Mouse (Mus musculus) fibroblast of lung, adult 2 months (primary cell): ENCODE measurements around the gene Tnp1.
A peak's percentile ranks its signal among the peaks of the same experiment; 100 is the strongest.

Source experiments
- DNase-seq: peaks from one replicate; pipeline ENCODE4 v3.0.0-alpha.2; 2011; ENCODE audit warnings: low read depth

Tnp1 gene

DNA sequence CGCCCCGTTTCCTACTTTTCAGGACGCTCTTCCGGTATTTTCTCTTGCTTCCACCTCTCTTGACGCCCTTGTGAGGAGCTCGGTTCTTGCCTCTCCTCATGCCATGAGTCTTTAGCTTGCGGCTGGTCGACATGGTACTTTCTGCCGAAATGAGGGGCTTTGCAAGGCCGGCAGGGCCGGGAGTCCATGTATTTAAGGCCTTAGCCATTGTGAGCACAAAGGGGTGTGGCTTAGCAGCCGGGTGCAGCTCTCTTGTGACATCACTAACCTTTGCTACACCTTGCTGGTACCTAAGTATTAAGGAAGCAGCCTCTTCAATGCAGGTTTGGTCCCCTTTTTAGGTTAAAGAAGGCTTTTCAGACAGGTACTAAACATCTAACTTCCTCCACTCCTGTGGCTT, at the start of gene Tnp1:
Gene Tnp1 (minus strand): TSS at position 179 of the 400 bp plus-strand sequence.
- DNase-seq, result no peak

DNA sequence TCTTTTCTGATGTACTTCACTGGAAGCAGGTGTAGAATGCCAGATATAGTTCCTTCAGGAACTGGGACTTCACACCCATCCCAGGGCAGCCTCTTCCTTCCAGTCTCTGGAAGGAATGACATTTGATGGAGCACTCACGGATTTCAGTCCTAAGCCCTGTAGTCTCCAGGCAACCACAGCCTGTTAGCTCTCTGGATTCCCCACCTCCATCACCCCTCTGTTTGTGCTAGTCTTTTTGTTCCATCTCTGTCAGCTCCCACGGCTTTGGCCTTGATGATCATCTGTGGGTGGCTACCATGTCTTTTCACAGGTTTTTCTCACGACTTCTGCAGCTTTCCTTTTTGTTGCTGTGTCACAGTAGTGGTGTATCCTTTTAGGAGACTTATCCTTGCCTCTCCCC, 48.6 kb upstream of the Tnp1 start:
- DNase-seq, result no peak

DNA sequence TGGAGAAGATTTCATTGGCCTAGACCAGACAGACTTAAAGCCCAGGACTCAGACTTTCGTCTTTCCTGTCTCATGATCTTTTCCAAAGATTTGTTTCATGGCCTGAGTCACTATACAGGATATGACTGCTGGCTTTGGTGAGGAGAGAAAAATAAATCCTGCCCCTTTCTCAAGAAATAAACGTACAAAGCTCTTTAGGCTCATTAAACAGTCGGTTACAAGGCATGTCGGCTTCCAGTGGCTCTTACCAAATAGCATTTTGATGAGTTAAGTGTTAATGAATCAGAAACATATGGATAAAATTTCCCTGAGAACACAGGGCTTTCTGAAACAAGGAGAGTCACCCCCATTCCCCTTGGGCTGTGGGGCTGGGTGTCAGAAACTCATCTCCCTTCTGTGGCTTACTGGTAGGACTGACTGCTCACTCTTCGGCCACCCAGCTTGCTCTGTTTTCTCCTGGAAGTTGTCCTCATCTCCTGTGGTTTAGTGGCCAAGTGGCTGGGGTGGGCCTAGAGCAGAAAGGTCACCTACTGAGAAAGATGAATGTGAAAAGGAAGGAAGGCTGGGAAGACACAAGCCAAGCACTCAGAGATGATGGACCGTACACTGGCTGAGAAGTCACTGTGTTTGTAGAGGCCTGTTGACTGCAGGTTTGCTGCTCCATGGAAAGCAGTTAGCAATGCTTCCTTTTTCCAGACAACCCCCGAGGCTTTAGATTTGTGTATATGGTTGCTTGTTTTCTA, 46.0 kb upstream of the Tnp1 start:
- DNase-seq, result peak; percentile 52

DNA sequence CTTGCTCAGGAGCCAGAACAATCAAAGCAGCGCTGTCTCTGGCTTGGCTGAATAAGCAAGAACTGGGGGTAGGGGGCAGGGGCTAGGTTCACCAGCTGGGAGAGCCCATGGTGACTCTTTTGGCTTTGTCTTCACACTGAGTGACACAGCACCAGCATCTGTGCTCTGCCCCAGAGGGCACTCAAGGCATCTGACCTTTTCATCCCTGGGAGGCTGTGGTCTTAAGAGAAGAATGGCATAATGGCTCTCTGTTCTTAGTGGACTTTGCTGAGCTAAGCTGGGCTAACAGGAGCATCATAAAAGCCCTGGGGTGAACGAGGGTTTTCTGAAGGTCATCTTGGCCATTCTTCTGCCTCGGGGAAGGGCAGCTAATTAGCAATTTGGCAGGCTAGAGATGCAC, 44.6 kb upstream of the Tnp1 start:
- no peak for DNase-seq

DNA sequence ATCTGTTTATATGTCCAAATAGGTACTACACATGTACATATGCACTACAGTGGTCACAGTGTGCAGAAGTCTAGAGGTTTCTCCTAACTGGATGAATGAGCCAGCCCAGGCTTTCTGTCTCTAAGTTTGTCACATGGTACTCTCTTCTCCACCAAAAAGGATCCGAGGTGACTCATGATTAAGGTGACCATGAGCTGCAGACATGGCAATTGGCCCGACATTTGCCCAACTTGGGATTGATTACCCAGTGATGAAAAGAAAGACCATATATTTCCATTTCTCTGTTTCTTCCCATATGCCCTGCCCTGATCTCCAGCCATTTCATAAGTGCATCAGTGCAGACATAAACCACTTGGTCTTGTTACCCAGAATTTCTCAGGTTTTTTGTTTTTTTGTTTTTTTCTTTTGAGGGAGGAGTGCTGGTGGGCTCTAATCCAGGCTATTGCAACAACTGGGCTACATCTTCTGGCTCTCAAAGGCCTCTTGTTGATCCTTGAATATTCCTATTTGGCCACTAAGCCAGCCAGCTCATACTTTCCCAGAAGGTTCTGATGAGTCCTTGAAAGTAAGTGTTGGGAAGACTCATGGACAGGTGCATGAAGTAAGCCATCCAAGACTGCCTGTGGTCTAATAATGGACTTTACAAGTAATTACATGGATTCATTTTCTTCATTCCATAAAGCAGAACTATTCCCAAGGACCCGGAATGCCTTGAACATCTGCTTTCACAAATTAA, 40.7 kb upstream of the Tnp1 start:
- peak; percentile 29 for DNase-seq

DNA sequence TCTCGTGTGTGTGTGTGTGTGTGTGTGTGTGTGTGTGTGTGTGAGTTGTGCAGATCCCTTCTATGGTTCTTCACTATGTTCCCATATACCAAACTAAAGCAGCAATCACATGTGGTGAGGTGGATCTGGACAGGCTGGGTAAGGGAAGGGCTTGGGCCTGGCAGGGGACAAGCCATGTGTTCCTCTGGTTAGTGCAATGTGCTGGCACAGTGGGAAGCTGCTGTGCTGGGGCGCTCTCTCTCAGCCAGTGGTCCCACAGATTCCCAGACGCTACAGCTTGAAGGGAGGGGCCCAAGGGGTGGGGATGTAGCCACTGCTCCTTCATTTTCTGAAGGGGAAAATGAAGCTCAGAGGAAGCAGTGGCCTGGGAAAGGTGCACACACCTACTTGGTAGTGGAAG, 40.1 kb upstream of the Tnp1 start:
- DNase-seq, result no peak

DNA sequence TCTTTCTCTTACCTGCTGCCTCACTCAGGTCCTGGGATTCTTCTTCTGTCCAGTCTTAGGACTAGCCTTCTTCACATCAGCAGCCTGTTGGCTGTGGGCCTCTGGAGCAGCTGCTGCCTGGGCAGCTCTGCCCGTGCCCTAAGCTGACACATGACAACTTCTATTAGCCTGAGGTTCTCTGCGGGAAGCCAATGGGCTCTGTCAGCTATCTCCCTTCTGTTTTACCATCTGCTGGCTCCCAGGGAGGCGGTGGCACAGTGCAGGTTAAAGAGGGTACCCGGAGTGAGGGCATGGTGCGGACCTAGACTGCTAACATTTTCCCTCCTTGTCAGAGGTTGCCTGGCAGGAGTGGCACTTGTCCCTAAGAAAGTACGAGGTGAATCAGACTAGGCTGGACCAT, 39.5 kb upstream of the Tnp1 start:
- DNase-seq, result no peak

DNA sequence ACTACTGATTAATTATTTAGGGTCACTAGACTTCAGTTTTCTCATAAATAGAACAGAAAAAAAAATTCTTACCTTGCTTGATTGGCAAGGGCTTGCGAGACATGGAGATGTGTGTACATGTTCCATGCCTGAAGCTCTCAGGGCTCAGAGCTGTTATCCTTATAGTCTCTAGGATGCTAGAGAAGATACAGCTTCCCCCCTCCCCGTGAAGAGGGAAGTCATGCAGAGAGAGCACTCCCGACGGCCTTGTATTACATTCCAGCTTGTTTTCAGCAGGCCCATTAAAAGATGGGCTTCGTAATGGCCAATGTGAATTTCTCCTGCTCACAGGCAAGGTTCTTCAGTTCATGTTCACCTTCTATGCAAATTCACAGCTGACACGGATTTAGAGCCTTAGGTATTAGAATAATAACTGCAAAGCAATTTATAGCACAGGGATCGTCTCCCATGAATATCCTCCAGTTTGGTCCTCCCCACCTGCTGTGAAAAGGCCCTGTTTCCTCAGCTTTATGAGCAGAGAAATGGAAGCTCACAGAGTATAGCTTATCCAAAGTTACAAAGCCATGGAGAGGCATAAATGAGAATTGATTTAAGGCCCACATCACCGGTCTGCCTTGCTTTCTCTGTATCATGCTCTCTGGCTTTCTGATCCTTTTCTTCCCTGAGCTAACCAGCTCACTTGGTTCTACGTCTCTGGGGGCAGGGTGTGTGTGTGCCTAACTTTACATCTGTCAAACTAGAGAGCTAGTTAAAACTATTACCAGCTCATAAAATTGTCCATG, 38.0 kb upstream of the Tnp1 start:
- no peak for DNase-seq

DNA sequence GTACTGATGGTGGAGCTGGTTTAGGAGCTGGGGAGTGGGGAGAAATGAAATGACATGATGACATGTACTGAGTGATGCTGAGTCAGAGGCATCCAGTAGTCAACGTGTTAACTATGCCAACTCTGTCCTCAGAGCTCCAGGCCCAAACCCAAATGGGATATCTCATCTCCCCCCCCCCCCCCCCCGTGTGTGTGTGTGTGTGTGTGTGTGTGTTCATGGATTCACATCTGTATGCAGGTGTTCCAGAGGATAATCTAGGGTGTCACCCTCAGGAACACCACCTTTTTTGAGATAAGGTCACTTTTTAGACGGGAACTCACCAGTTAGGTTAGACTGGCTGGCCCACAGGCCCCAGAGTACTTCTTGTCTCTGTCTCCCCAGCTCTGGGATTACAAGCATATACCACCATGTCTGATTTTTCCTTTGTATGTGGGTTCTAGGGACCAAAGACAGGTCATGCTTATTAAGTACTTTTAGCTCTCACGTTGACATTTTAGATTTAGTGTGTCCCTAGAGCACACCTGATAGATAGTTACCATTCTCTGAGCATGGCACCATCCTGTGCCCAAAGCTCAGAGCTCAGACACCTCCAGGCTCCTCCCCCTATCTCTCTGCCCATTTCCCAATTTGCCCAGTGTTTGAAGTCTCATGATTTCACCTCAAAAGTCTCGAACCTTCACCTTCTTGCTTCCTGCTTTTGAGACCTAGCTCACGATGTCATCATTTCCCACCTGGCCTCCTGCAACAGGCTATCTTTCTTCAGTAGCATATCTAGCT, 31.4 kb upstream of the Tnp1 start:
- no peak for DNase-seq

DNA sequence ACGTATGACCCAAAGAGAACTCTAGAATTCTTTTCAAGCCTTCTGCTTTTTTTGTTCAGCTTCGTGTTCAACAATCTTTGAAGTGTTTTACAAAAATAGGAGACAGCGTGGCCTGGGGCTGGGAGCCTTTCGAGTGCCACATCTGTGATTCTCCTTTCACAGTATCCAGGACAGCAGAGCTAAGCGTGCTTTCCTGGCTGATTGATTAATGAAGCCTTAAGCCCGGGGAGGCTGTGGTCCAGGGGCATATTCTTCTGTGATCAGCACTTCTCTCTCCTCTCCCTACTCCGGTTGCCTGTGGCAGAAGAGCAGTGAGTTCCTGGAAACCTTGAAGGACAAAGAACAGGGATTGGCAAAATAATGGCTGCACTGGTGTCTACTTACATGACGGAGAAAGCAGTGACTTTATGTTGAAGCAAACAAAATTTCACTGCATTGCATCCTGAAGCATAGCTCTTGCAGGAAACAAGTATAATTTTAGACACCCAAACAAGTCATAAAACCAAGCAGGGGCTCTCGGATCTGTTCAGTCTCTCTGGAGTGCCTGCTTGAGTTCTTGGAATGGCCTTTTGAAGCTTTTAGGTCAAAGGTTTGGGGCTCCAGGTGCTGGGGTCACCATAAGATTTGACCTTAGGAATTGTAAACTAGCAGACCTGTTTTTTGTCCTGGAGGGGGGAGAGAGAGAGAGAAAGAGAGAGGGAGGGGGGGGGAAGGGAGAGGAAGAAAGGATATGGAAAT, 30.4 kb upstream of the Tnp1 start:
- no peak for DNase-seq

DNA sequence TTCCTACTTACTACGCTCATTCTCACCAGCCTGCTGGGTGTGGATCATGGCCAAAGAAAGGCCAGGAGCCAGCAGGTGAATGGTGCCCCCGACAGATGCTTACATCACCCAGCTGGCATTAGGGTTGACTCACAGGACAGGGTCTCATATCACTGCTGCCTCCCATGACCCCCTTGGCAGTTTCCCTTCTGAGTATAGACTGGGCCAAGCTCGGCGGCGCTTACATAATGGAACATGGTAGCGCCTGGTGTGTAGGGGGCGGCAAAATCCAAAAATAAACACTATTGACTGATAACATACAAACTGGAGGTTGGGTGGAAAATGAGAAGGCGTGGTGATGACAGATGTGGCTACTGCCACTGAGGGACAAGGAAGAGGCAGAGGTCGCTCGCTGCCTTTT, 28.0 kb upstream of the Tnp1 start:
- DNase-seq, result no peak

DNA sequence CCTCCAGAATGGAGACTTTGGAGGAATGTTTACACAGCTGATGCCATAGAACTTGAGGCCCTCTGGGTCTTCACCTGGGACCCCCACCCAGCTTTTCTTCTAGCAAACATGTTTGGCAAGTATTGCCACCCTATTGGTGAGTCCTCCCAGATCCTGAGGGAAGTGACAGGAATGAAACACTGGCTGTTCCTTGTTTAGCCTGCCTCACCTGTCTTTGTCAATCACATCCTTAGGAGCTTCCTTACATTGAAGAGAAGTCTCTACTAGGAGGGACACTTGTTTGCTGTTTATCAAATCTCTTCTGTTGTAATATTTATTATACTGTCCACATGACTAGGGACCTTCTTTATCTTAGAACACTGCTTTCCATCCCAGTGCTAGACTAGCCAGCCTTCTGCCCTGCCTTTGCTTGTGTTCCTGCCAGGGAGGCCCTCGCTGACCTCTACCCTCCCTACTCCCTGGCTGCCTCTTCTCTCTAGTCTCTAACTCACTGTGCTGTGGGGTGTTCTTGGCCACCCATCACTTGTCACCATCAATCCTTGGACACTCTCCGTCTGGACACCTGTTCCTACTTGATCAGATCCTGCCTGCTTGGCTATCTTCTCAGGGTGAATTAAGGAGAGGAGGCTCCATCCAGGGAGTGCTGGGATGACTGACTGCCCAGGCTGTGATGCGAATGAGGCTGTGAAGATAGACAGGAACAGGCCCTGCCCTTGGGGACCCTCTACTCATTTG, 25.1 kb upstream of the Tnp1 start:
- DNase-seq, result no peak

DNA sequence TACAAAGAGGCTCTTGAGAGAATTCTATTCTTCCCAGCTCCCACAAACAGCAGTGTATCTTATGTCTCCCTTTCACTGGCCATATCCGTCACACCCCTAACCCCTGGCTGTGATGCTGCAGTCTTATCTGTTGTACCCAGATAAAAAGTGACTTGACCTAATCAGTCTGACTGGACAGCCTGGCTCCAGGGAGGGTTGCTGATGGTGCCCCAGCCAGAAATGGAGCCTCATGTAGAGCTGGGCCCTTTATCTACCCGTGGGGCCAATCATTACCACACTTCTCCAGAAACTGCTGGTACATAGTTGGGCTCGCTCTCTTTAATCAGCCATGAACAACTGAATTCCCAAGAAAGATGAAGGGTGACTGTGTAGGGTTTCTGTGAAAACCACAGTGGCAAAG, 22.8 kb upstream of the Tnp1 start:
- no peak for DNase-seq

DNA sequence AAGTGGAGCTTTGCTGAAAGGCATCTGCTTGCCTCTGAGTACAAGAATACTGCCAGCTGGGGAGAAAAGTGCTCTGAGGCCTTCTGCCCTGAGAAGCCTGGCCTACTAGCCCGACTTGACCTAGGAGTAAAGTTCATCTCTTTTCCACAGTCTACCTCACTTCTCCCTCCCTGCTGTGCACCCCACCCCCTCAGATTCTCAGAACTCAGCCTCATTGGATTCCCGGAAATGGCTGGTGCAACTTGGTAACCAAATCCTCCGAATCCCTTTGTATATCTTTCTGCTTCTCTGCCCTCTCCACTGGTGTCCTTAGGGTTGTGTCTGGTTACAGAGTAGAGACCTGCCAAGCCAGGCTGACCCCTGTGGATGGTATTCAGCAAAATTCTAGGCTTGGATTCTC, 20.8 kb upstream of the Tnp1 start:
- DNase-seq, result no peak

DNA sequence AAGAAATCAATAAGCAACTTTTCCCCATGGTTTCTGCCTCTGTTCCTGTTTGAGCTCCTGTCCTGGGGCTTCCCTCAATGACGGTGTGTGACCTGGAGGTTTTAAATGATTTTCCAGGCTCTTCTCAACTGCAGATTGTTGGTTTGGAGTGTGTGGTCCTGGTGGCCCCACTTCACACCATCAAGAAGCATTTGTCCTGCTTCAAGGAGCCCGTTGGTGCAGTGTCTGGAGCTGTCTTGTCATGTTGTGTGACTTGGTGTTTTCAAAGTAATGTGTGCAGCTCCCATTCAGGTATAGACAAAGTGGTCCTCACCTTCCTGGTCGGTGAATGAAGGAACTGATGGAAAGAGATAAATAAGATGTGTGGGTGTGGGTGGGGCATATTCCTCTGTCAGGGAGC, 20.0 kb upstream of the Tnp1 start:
- no peak for DNase-seq

DNA sequence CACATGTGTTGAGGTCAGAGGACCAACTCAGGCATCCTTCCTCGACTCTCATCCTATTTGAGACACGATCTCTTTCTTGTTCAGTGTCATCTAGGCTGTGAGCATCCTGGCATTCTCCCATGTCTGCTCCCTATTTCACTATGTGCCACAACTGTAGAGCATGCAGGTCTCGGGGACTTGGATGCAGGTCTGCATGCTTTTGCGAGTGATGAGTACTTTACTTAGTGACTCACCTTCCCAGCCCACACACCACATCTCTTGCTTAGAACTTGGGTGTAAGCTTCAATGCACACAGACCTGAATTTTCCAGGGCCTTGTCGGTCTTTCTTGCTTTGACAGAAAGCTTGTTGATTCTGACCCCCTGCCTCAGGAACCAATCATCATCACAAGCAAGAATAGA, 16.8 kb upstream of the Tnp1 start:
- DNase-seq, result no peak

DNA sequence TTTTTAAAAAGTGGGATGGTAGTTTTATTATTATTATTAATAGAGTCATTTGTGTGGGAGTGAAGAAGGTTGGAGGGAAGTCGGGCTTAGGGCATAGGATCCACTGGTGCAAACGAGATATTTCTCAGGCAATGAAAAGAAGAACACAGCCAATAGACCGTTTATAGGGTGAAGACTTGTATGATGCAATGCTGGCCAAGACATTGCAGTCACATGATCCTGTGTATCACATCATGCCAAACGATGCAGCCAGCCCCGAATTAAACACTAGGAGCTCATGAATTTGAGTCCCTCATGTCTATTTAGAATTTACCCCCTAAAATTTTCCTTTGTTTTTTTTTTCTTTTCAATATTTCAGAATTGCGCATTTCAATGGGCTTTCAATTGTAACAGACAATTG, 13.0 kb upstream of the Tnp1 start:
- DNase-seq, result no peak

DNA sequence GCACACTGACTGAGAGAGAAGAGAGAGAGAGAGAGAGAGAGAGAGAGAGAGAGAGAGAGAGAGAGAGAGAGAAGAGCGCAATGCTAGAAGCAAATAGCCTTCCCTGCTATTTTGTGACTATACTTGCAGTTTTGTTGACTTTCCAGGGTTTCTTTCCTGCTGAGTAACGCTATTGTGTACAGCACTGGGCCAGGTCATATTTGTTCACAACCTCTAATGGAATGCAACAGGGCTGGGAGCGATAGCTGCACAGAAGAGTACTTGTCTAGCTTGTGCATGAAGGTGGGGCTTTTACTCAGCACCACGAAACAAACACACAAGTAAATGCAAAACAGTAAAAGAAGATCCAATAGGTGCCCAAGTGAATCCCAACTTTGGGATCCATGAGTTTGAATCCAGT, 11.7 kb upstream of the Tnp1 start:
- no peak for DNase-seq

DNA sequence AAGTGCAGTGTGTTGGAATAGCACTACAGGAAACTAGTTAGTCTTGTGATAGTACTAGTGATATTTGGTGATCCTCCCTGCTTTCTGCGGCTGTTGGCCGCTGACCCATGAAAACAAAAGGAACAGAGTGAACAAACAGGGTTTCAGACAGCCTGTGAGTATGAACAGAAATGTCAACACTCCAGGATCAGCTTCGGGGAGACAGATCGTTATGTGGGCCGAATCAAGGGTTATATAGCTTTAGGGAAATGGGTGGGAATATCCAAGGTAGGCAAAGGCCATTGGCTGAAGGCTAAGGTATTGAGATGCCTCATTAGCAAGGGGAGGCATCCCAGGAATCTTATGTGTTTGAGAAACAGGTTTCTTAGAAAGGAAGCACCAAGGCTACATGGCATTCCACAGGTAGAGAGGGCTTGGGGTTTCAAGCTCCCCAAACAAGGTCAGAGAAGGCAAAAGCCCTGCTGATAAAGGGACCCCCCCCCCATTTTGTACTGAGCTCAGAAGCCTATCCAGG, 11.1 kb upstream of the Tnp1 start:
- DNase-seq, result no peak

DNA sequence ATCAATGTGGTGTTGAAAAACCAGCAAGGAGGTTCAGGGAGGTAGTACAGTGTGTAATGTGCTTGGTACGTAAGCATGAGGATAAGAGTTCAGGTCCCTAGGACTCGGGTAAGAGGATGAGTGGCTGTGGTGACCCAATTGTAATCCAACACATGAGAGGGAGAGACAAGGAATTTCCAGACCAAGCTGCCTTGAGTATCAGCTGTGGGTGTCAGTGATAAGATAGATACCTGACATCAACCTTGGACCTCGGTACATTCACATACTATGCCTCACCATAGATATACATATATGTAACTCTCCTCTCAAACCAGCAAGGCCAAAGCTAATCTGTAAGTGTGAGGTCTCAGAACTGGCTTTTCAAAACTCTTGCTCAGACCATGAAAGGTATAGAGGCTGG, 10.4 kb upstream of the Tnp1 start:
- no peak for DNase-seq

DNA sequence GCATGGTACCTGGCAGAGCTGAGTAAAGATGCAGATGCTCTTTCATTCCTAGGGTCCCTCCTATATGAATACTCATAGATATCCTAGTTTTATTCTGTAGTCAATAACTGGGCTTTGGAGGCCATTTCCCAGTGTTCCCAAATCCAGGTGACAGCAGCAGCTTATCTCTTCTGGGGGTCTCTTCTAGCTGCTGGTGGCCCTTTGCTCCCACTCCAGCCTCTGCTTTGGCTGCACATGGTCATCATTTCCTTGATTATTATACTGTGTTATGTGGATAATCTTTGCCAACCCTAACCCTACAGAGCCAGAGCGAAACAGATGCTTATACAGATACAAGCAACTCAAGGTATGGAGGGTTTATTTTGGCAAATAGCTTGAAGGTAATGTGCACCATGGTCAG, 8.9 kb downstream of the Tnp1 start:
- DNase-seq, result no peak
